9 mouse cellular contexts compared by ENCODE assay signal in the genomic region with DNA sequence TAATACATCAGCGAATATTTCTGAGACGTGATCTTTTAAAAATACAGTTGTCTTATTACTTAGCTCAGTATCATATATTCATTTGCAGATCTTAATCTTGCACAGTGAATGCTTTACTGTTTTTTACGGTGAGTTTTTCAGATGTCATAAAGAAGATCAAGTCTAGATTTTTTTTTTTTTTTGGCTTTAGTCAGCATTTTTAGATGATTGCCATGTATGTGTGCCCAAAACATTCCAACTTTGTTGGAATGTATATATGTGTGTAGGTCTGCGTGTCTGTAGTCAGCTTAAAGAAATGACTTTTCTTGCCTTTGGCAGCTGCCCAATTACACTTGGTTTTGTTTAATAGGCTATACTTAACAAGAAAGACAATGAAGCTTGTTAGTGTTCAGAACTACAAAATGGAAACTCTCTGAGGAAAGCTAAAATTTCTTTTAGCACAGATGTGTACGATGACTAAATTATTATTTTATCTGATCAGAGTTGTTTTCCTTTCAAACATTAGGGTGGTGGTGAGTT. TPM values are rescaled to one million over a fixed set of nuclear protein-coding genes. Genes with fewer than 3 reads are reported as not detected.
A peak's percentile ranks its signal among the peaks of the same experiment; 100 is the strongest.
DNase-seq lines count a peak whose midpoint lies in the region; ATAC-seq and TF ChIP-seq lines count a peak whose summit lies in the region.
"Had no signal": no experiment of that assay in that cellular context is flagged by ENCODE, and none has a peak within 500 bp of the region (broad histone marks: within the 10 kb centered on the region; RNA-seq: fewer than 3 reads in every experiment).

No protein-coding gene starts in this region.

- H3K4me3 ChIP-seq in heart, adult 2 months: peak overlapping the region; percentile 86; the same call in 1 of the 2 replicates
- no peak overlapping the region for H3K4me3 ChIP-seq in forebrain, embryonic 13.5 days
- H3K4me3 ChIP-seq in liver, embryonic 14.5 days (ENCODE audit: insufficient read depth in 1 of 2, low read depth in 2 of 2, low read length in 2 of 2): peak overlapping the region; percentile 89 to 95; a peak in 3 of 4 replicates

- no peaks in the 10 kb centered on the region for H3K9me3 ChIP-seq in forebrain, embryonic 13.5 days (replicated peaks)
- H3K9me3 ChIP-seq in liver, embryonic 14.5 days (ENCODE audit: control insufficient read depth, low read length): no peaks in the 10 kb centered on the region

- WGBS in heart, adult 2 months: 36% methylated on average over 5 of the region's 5 CpGs
- 74% methylated on average over 5 of the region's 5 CpGs for WGBS in forebrain, embryonic 13.5 days
- WGBS in liver, embryonic 14.5 days (ENCODE audit: insufficient replicate concordance): 43% methylated on average over 5 of the region's 5 CpGs

- H3K79me2 ChIP-seq in heart, adult 2 months (replicated peaks; ENCODE audit: control insufficient read depth, insufficient read depth, low read length): no peaks in the 10 kb centered on the region

- no peaks in the 10 kb centered on the region; the same call in none of the 2 replicates for H3K4me1 ChIP-seq in heart, adult 2 months (ENCODE audit: control insufficient read depth, insufficient read depth, low read length)
- peaks cover 21% of the 10 kb centered on the region for H3K4me1 ChIP-seq in forebrain, embryonic 13.5 days
- peaks cover 6 to 10% of the 10 kb centered on the region in 2 experiments for H3K4me1 ChIP-seq in liver, embryonic 14.5 days (replicated peaks; ENCODE audit: control insufficient read depth in 2 of 2, insufficient read depth in 2 of 2, low read length in 1 of 2)

- no peak for TF ChIP-seq EP300 in heart, adult 2 months (IDR thresholded peaks at IDR 0.05; ENCODE audit: insufficient read depth, low read depth, low read length)
- TF ChIP-seq EP300 in liver, embryonic 14.5 days (IDR thresholded peaks at IDR 0.05; ENCODE audit: low read depth): no peak

- peak overlapping the region; percentile 45 for H3K4me2 ChIP-seq in forebrain, embryonic 13.5 days
- H3K4me2 ChIP-seq in liver, embryonic 14.5 days (ENCODE audit: low read depth): peak overlapping the region; percentile 83

- peaks cover 21% of the 10 kb centered on the region for H3K36me3 ChIP-seq in heart, adult 2 months (ENCODE audit: control insufficient read depth, insufficient read depth, low read length)
- peaks cover 8% of the 10 kb centered on the region; the same call in 1 of the 2 replicates for H3K36me3 ChIP-seq in forebrain, embryonic 13.5 days (ENCODE audit: poor library complexity, severe bottlenecking)
- H3K36me3 ChIP-seq in liver, embryonic 14.5 days (replicated peaks; ENCODE audit: control insufficient read depth, insufficient read depth, low read depth): peaks cover 22% of the 10 kb centered on the region

- H3K27ac ChIP-seq in heart, adult 2 months: no peak overlapping the region
- H3K27ac ChIP-seq in forebrain, embryonic 13.5 days: no peak overlapping the region
- no peak overlapping the region; the same call in 1 of the 2 replicates for H3K27ac ChIP-seq in liver, embryonic 14.5 days

- TF ChIP-seq POLR2A in heart, adult 2 months (IDR thresholded peaks at IDR 0.05; ENCODE audit: insufficient read depth, low read depth, low read length): no peak

- intact Hi-C loops in heart, adult 2 months (cut with DNase I): loop anchor here (10.0 kb wide), 1 partner anchor 361 kb away; a partner anchor contains a TSS
- intact Hi-C loops in left cerebral cortex, postnatal 10 days (cut with DNase I): loop anchor here (10.0 kb wide), 1 partner anchor 89 kb away; no protein-coding TSS in a partner anchor

- no peaks in the 10 kb centered on the region for H3K27me3 ChIP-seq in heart, adult 2 months (ENCODE audit: control insufficient read depth, insufficient read depth, low read length)
- no peaks in the 10 kb centered on the region for H3K27me3 ChIP-seq in forebrain, embryonic 13.5 days
- no peaks in the 10 kb centered on the region for H3K27me3 ChIP-seq in liver, embryonic 14.5 days (ENCODE audit: control insufficient read depth, insufficient read depth, low read length)

- DNase-seq in heart, adult 2 months: no peak
- no peak for DNase-seq in heart, adult 18-20 months
- peak; percentile 31 for DNase-seq in 416B (ENCODE audit: low read depth)
- no peak for DNase-seq in liver, embryonic 14.5 days (ENCODE audit: low read depth in 3 of 3, low spot score in 3 of 3)
- DNase-seq in adrenal gland, postnatal 25 days: no peak
- DNase-seq in left cerebral cortex, postnatal 10 days (ENCODE audit: extremely low spot score in 1 of 2, low spot score in 2 of 2): no peak
- DNase-seq in adrenal gland, adult 2 months: no peak
- DNase-seq: cerebellum, postnatal 10 days had no signal

- ATAC-seq in forebrain, embryonic 13.5 days: no peak
- no peak for ATAC-seq in liver, embryonic 14.5 days (ENCODE audit: insufficient read depth)

- H3K9ac ChIP-seq in heart, adult 2 months (ENCODE audit: low read depth, low read length): no peak overlapping the region
- no peak overlapping the region for H3K9ac ChIP-seq in forebrain, embryonic 13.5 days
- H3K9ac ChIP-seq in liver, embryonic 14.5 days (replicated peaks): peak overlapping the region; percentile 67

- no peak for TF ChIP-seq CTCF in heart, adult 2 months (IDR thresholded peaks at IDR 0.05)
- TF ChIP-seq CTCF in liver, embryonic 14.5 days (IDR thresholded peaks at IDR 0.05; ENCODE audit: low read depth): no peak

RNA-seq across cellular contexts. Expression of a gene that starts 1.7 kb away (rescaled TPM):
- total RNA-seq in heart, adult 2 months (2021): 10 to 100 TPM; 35.5 to 40.6 TPM
- 6.6 and 15.2 TPM in 2 replicates for polyA plus RNA-seq in heart, adult 2 months (2012; rRNA removed)
- 10 to 100 TPM; 35.3 to 37.7 TPM for total RNA-seq in heart, adult 18-20 months (2021)
- 25.1 and 26.6 TPM in 2 replicates for polyA plus RNA-seq in forebrain, embryonic 13.5 days (2015; fragmentation: Nextera tagmentation; extraction: Ambion mirVana)
- polyA plus RNA-seq in liver, embryonic 14.5 days (2012; rRNA removed): 12.1 and 25.2 TPM in 2 replicates
- 25.0 and 28.1 TPM in 2 replicates for polyA plus RNA-seq in liver, embryonic 14.5 days (2014; fragmentation: Nextera tagmentation; extraction: Ambion mirVana)
- 90.8 and 92.9 TPM in 2 replicates for total RNA-seq in adrenal gland, postnatal 25 days (2021)
- total RNA-seq in left cerebral cortex, postnatal 10 days (2021): 10 to 100 TPM; 31.8 to 33.3 TPM
- 10 to 100 TPM; 64.7 to 92.8 TPM for total RNA-seq in adrenal gland, adult 2 months (2021)
- polyA plus RNA-seq in adrenal gland, adult 2 months (2012; rRNA removed): 5.3 and 6.3 TPM in 2 replicates
